In the genomic region with DNA sequence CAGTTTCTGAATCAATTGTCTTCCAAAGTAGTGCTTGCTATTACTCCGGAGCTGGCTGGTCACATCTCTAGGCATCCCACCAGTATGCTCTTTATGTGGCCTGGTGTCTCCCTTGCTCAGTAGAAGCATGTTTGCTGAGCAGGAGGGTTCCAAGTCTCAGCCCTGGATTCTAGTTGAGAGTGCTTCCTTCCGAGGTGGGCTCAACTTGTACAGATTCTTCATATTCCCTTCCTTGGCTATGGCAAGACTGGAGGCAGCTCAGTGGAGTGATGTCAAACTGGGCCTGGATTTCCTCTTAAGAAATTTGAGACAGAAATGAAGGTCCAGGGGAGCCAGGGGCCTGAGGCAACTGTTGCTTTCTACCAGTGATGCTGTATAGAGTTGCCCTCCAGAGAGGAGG, we compare ENCODE assay signal across 28 mouse cellular contexts.
"Had no signal": no experiment of that assay in that cellular context is flagged by ENCODE, and none has a peak within 500 bp of the region (broad histone marks: within the 10 kb centered on the region; RNA-seq: fewer than 3 reads in every experiment).

No protein-coding gene starts in this region.

- H3K4me1 ChIP-seq: hindbrain, embryonic 10.5 days; hindbrain, embryonic 12.5 days; hindbrain, embryonic 13.5 days; hindbrain, embryonic 15.5 days; intestine, embryonic 15.5 days; kidney, embryonic 15.5 days had no signal

- H3K9me3 ChIP-seq: heart, embryonic 12.5 days; heart, embryonic 13.5 days; heart, embryonic 15.5 days; hindbrain, embryonic 10.5 days; hindbrain, embryonic 12.5 days; hindbrain, embryonic 13.5 days; hindbrain, embryonic 15.5 days; intestine, embryonic 15.5 days; kidney, embryonic 15.5 days had no signal

- H3K36me3 ChIP-seq: heart, embryonic 12.5 days; heart, embryonic 13.5 days; heart, embryonic 15.5 days; hindbrain, embryonic 10.5 days; hindbrain, embryonic 12.5 days; hindbrain, embryonic 13.5 days; hindbrain, embryonic 15.5 days; intestine, embryonic 15.5 days; kidney, embryonic 15.5 days had no signal

- H3K27me3 ChIP-seq: heart, embryonic 12.5 days; heart, embryonic 13.5 days; heart, embryonic 15.5 days; hindbrain, embryonic 12.5 days; hindbrain, embryonic 13.5 days; hindbrain, embryonic 15.5 days; intestine, embryonic 15.5 days; kidney, embryonic 15.5 days had no signal

- DNase-seq: heart, postnatal 10 days; heart, postnatal 4 days; kidney, adult 11 months; kidney, adult 18-20 months; kidney, adult 2 months; kidney, adult 8-10 months; kidney, adult 9 months; kidney, postnatal 10 days; kidney, postnatal 14 days; kidney, postnatal 25 days; kidney, postnatal 36 days; kidney, postnatal 4 days; layer of hippocampus, adult 9-11 months; layer of hippocampus, postnatal 36 days had no signal

- H3K4me3 ChIP-seq: heart, embryonic 12.5 days; heart, embryonic 13.5 days; heart, embryonic 15.5 days; hindbrain, embryonic 10.5 days; hindbrain, embryonic 12.5 days; hindbrain, embryonic 13.5 days; hindbrain, embryonic 15.5 days; intestine, embryonic 15.5 days; kidney, embryonic 15.5 days; layer of hippocampus, adult 2 months; left cerebral cortex, adult 2 months had no signal

- H3K27ac ChIP-seq: heart, embryonic 13.5 days; heart, embryonic 15.5 days; hindbrain, embryonic 10.5 days; hindbrain, embryonic 12.5 days; hindbrain, embryonic 13.5 days; hindbrain, embryonic 14.5 days; hindbrain, embryonic 15.5 days; hindbrain, postnatal 0 days; intestine, embryonic 15.5 days; kidney, embryonic 15.5 days; kidney, postnatal 0 days; layer of hippocampus, adult 2 months had no signal
